Mouse (Mus musculus) forebrain, embryonic 16.5 days (tissue): ENCODE results near the gene Tfap2a. TPM values are rescaled to one million over a fixed set of nuclear protein-coding genes. Genes with fewer than 3 reads are reported as not detected.
A peak's percentile ranks its signal among the peaks of the same experiment; 100 is the strongest.

Experiments used
- ATAC-seq: fragments of 200-750 bp; cut with Nextera tagmentation; 2 replicates; pipeline ENCODE4 v1.8.0; 2017; ENCODE audit warnings: mild to moderate bottlenecking, moderate library complexity
- H3K27ac ChIP-seq: fragments of 300-500 bp; sonication (generic); 2 replicates; pipeline ENCODE4 v1.5.1; 2014; ENCODE audit warnings: low read length, control low read depth
- H3K27me3 ChIP-seq: fragments of 300-500 bp; sonication (generic); replicated peaks from 2 replicates; pipeline ENCODE4 v1.6.1; 2014; ENCODE audit warnings: low read length; ENCODE audit not compliant: control insufficient read depth, insufficient read depth
- H3K36me3 ChIP-seq: fragments of 300-500 bp; sonication (generic); 2 replicates; pipeline ENCODE4 v1.6.1; 2014; ENCODE audit not compliant: control insufficient read depth, insufficient read depth
- H3K4me1 ChIP-seq: fragments of 300-500 bp; sonication (generic); replicated peaks from 2 replicates; pipeline ENCODE4 v1.6.1; 2014; ENCODE audit warnings: low read length; ENCODE audit not compliant: control insufficient read depth, insufficient read depth
- H3K4me2 ChIP-seq: fragments of 300-500 bp; sonication (generic); 2 replicates; pipeline ENCODE4 v1.6.1; 2014; ENCODE audit warnings: mild to moderate bottlenecking, low read length, control low read depth
- H3K4me3 ChIP-seq: fragments of 300-500 bp; sonication (generic); replicated peaks from 2 replicates; pipeline ENCODE4 v1.5.1; 2014; ENCODE audit warnings: mild to moderate bottlenecking, low read length, control low read depth
- H3K9ac ChIP-seq: fragments of 300-500 bp; sonication (generic); replicated peaks from 2 replicates; pipeline ENCODE4 v1.6.1; 2014; ENCODE audit warnings: low read depth, low read length, control low read depth
- H3K9me3 ChIP-seq: fragments of 300-500 bp; sonication (generic); 2 replicates; pipeline ENCODE4 v1.6.1; 2016; ENCODE audit warnings: low read length; ENCODE audit not compliant: control insufficient read depth
- WGBS: fragments of 180-500 bp; shearing (Covaris S2); extraction: QIAGEN DNeasy Blood & Tissue Kit; methylation state at CpG from one replicate; pipeline ENCODE4 v1.1.7; 2014; 5-methylcytosine and 5-hydroxymethylcytosine counted together
- polyA plus RNA-seq: library from polyadenylated mRNA; unstranded; fragments of >200 nt; fragmentation: Nextera tagmentation; extraction: Ambion mirVana; gene quantifications from 2 replicates; pipeline ENCODE4 v1.2.1, GENCODE M21; 2015

The Tfap2a gene
- polyA plus RNA-seq, 1 experiment from 2014 or later = 0.41 TPM

DNA sequence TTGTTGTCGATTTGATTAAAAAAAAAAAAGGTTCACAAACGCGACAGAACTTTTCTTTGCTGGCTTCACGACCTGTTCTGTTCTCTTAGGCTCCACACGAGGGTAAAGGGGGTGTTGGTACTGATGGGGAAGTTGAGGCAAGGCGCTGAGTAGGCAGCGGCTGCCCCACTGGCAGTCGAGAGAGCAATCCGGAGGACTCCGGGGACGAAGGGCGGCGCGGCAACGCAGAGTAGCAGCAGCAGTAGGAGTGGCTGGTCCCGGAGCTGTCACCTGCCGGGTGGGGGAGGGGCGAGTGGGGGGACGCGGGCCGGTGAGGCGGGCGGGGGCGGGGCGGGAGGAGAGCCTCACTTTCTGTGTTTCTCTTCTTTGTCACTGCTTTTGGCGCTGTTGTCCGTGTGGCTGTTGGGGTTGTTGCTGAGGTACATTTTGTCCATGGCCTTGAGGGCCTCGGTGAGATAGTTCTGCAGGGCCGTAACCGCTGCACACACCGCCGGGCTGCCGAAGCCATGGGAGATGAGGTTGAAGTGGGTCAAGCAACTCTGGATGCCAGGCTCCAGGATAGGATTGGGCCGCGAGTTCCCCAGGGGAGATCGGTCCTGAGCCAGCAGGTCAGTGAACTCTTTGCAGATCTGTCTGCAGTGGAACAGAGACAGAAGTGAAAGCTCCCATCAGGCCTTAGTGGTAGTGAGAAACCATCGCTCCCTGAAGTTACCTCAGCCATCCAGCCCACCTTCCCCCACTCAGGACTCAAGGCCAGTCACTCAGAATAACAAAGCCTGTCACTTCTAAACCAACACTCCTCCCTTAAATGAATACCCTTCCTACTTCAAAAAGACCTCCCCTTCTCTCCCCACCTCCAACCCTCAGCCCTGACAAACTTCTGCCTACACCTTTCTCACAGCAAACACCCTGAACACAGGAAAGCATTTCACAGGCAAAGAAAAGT is 21.1 kb downstream of the Tfap2a start:
- H3K27ac ChIP-seq = no peak overlapping the region
- no peak overlapping the region for H3K4me3 ChIP-seq
- no peak overlapping the region for H3K9ac ChIP-seq
- H3K9me3 ChIP-seq = no peaks in the 10 kb centered on the region
- peaks cover 82% of the 10 kb centered on the region for H3K27me3 ChIP-seq
- no peak overlapping the region for H3K4me2 ChIP-seq
- ATAC-seq = no peak
- no peaks in the 10 kb centered on the region for H3K36me3 ChIP-seq
- H3K4me1 ChIP-seq = no peaks in the 10 kb centered on the region
- 9% methylated on average over 32 of the region's 37 CpGs for WGBS

DNA sequence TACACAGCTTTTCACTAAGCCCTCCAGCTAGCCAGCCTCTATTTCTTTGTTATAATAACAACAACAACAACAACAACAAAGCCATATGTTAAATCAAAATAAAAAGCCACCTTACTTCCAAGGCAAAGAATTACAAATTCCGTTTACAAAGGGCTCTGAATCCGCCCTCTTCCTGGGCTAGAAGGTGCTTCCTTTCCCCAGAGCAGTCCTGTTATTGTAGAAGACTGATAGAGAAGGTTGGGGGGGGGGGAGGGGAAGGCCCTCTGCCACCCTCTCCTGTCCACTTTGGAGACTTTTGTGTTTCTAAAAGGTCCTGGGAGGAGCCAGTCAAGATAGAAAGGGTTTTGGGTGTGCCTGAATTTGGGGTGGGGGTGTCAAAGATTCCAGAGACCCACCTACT is 23.6 kb downstream of the Tfap2a start:
- peaks cover 79% of the 10 kb centered on the region for H3K27me3 ChIP-seq
- no peak overlapping the region for H3K4me3 ChIP-seq
- WGBS = 0% methylated on average over 2 of the region's 2 CpGs
- no peak overlapping the region for H3K4me2 ChIP-seq
- ATAC-seq = no peak
- H3K27ac ChIP-seq = no peak overlapping the region
- H3K9ac ChIP-seq = no peak overlapping the region
- H3K9me3 ChIP-seq = no peaks in the 10 kb centered on the region
- H3K36me3 ChIP-seq = no peaks in the 10 kb centered on the region
- H3K4me1 ChIP-seq = 0 out of 2 replicates have a peak, but pooled peaks cover 3% of the 10 kb centered on the region

DNA sequence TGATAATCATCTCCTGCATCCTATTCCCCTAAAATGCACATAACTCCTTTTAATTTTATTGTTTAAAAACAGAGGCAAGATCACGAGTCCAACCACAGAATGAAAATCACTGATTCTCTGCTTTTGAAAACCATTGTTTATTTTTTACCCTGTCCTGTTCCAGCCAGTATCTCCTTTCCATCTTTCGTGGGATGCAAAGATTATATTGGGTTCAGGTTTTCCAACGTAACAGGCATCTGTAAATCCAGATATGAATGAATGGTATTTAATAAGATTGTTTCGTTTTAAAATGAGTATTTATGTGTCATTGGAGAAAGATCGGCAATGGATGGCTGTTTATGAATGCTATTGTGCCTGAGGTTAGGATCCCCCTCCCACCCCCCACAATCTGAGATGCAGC is 24.5 kb downstream of the Tfap2a start:
- WGBS = 3% methylated on average over 5 of the region's 5 CpGs
- Histone ChIP-seq H3K36me3 (no peaks in the 10 kb centered on the region), H3K9ac (no peak overlapping the region), H3K9me3 (no peaks in the 10 kb centered on the region), H3K4me1 (peaks cover 7% of the 10 kb centered on the region), H3K4me3 (no peak overlapping the region), H3K4me2 (no peak overlapping the region), H3K27me3 (peaks cover 75% of the 10 kb centered on the region), H3K27ac (no peak overlapping the region)
- no peak for ATAC-seq

DNA sequence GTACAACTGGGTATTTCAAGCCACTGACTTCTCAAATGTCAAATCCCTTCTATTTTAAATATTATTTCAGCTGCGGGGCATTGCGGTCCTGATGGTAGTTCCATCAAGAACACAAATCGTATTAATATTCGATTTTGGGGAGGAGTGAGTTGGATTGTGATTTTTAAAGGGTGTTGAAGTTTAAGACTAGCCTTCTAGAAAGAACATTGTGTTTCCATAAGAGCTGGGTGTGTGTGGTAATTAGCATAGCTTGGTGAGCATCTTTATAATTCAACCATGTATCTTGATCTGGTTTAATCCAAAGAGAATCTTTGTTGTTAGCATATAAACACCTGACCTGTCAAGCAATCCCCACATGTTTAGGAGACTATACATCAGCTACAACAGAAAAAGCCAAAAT is 24.9 kb downstream of the Tfap2a start:
- Histone ChIP-seq H3K4me1 (peaks cover 8% of the 10 kb centered on the region), H3K9me3 (no peaks in the 10 kb centered on the region), H3K9ac (no peak overlapping the region), H3K27ac (no peak overlapping the region), H3K4me3 (no peak overlapping the region), H3K27me3 (peaks cover 74% of the 10 kb centered on the region), H3K36me3 (no peaks in the 10 kb centered on the region), H3K4me2 (no peak overlapping the region)
- no peak for ATAC-seq
- 6% methylated on average over 4 of the region's 4 CpGs for WGBS

DNA sequence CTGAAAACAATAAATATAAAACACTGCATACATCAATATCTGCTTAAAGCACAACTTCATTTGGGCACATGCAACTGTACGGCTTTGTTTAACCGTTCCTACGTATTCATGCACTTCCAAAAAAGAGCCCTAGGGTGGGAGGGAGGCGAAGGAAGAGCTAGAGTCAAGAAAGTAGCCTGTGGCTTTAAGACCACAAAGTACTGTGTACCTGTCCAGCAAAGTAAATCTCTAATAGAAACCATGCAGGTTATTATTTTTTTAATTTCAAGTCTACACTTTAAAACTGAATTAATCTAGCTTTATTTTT is 25.7 kb downstream of the Tfap2a start:
- Histone ChIP-seq H3K27ac (no peak overlapping the region), H3K4me3 (no peak overlapping the region), H3K4me1 (peaks cover 8% of the 10 kb centered on the region), H3K36me3 (no peaks in the 10 kb centered on the region), H3K4me2 (no peak overlapping the region), H3K9ac (no peak overlapping the region), H3K9me3 (no peaks in the 10 kb centered on the region), H3K27me3 (peaks cover 73% of the 10 kb centered on the region)
- ATAC-seq = peak; percentile 27; the same call in 1 of the 2 replicates
- WGBS = under 1% methylated on average over 4 of the region's 4 CpGs

DNA sequence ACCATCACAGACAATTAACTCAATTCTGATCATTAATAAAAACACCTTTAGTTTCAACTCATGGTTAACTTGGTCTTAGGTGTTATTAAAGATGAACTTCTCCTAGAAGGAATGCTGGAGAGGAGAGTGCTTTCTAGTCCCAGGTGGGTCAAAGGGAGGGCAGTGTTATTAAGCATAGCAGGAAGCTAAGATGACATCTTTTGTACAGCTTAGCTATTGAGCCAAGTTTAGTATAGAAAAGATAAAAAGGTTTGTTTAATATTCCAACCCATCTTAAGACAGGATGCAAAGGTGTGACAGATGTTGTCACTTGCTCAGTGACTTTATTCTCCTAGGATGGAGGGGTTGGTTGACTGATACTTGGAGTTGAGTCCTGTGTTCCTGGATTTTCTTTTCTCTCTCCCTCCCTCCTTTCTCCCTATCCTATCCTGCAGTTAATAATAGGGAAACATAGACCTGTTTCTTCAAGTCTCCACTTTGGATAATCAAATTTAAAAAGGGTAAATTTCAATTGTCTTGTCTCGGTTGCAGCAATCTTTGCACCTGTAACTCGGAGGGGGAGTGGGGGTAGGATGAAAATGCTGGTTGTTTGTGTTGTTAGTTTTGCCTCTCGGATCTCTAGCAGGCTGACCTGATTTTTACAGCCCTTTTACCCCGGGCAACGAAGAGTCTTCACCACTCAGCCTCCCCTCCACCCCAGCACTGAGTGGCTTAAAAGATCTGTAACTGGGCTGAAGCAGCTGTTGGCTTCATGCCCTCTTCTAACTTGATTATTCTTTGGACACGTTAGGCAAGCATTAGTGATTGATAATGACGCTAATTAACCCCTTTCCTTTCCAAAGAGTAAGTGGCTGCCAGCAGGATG is 26.3 kb downstream of the Tfap2a start:
- ATAC-seq = peak; percentile 41; the same call in 1 of the 2 replicates
- Histone ChIP-seq H3K4me3 (no peak overlapping the region), H3K36me3 (no peaks in the 10 kb centered on the region), H3K27ac (no peak overlapping the region), H3K9ac (no peak overlapping the region), H3K4me2 (no peak overlapping the region), H3K4me1 (peaks cover 8% of the 10 kb centered on the region), H3K27me3 (peaks cover 73% of the 10 kb centered on the region), H3K9me3 (no peaks in the 10 kb centered on the region)
- under 1% methylated on average over 7 of the region's 7 CpGs for WGBS

DNA sequence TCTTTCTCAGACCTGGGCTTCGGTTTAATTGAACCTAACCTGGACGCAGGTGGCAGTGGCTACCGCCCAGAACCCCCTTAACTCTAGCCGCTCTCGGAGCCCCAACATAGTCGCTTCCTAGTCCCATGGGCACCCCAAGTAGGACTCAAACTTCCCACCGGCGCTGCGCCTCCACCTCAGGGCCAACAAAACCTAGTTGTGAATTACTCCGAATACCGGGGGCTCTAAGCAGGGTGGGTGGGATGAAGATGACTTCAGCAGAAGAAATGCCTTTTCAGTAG is 28.2 kb downstream of the Tfap2a start:
- no peak overlapping the region for H3K9ac ChIP-seq
- H3K4me2 ChIP-seq = no peak overlapping the region
- no peak for ATAC-seq
- no peaks in the 10 kb centered on the region for H3K36me3 ChIP-seq
- 2% methylated on average over 11 of the region's 11 CpGs for WGBS
- no peak overlapping the region for H3K4me3 ChIP-seq
- H3K9me3 ChIP-seq = no peaks in the 10 kb centered on the region
- no peak overlapping the region for H3K27ac ChIP-seq
- H3K27me3 ChIP-seq = peaks cover 81% of the 10 kb centered on the region
- H3K4me1 ChIP-seq = peaks cover 8% of the 10 kb centered on the region

DNA sequence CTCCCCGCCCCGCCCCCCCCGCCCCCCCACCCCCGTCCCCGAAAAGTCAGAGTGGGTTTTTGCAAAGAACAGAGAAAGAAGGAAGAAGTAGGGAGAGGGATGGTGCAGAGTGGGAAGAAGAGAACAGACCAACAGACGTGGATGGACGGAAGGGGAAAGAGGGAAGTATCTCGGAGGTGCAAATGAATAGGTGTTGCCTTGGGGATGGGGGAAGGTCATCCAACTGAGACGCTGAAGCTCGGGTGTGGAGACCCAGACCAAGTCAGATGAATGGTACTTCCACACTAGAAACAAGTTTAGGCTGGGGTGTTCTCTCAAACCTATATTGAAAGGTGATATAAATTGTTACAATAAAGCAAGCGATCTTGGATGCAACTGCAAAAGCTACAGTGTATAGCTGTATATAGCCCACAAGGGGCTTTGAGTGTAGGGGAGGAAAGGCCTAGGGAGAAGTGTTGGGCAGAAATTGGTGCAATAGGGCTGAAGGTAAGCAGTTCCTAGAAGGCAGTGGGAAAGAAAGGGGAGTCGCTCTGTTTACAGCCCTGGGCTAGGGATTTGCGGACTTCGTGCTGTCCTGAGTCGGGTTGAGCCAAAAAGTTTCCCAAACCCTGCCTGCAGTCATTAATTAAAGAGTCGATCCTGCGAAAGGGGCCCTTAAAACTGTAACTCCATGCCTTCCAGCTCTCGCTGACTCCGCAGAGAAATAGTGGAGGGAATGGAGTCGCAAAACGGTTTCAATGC is 28.7 kb downstream of the Tfap2a start:
- Histone ChIP-seq H3K36me3 (no peaks in the 10 kb centered on the region), H3K9me3 (no peaks in the 10 kb centered on the region), H3K4me2 (no peak overlapping the region), H3K27me3 (peaks cover 81% of the 10 kb centered on the region), H3K4me1 (peaks cover 8% of the 10 kb centered on the region), H3K9ac (no peak overlapping the region), H3K27ac (no peak overlapping the region), H3K4me3 (no peak overlapping the region)
- WGBS = 1% methylated on average over 21 of the region's 21 CpGs
- ATAC-seq = no peak

DNA sequence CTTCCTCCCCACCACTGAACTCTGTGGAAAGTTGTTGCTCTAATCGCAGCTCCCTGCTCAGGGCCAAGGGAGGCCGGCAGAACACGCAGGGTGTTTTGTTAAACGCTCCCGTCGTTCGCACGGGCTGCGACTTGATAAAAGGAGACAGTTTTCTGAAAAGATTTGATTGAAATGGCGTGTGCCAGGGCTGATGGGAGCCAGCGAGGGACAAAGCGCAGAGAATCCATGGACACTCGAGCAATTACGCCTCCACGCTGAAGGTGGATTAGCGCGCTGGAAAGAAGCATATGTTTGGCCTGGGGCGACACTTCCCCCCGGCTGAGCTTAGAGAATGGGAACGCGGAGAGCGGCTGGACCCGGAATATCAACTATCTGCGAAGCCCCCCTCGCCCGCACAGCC is 29.3 kb downstream of the Tfap2a start:
- Histone ChIP-seq H3K4me3 (no peak overlapping the region), H3K27me3 (peaks cover 78% of the 10 kb centered on the region), H3K27ac (no peak overlapping the region), H3K36me3 (no peaks in the 10 kb centered on the region), H3K9me3 (no peaks in the 10 kb centered on the region), H3K9ac (no peak overlapping the region), H3K4me2 (no peak overlapping the region), H3K4me1 (peaks cover 11% of the 10 kb centered on the region)
- WGBS = 0% methylated on average over 26 of the region's 26 CpGs
- peak; percentile 60 for ATAC-seq
